Mouse (Mus musculus): Measurements from ENCODE around the gene Arhgap20. TPM values are rescaled to one million over a fixed set of nuclear protein-coding genes. Genes with fewer than 3 reads are reported as not detected.

Gene Arhgap20
- 0.72 TPM in 1 of 4 replicates, not detected in the others for total RNA-seq (2023; ENCODE audit: inconsistent age)

DNA sequence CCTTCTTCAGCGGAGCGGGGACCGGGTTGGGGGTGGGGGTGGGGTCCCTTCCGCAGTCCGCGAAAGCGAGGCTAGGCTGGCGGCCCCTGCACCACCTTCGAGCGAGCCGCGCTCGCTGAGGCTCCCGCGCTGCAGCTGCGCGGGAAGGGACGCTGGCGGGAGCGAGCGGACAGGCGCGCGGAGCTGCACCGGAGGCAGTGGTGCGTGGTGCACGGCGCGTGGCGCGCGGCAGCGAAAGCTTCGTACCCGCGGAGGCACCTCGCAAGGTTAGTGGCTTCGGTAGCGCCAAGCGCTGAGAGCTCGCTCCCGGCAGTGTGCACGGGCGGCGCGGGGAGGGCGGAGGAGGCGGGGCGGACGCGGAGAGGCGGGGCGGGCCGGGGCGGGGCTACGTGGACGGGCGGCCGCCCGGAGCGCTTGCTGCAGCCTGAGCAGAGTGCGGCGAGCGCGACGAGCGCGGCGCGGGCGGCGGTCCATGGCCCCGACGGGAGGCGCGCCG lies at the start of gene Arhgap20:
Gene Arhgap20 (plus strand): TSS at position 417 of the 496 bp plus-strand sequence.

Other genes starting within 250 kb of the Arhgap20 start
- gene Fdx1, start 198.2 kb downstream of the Arhgap20 start, total RNA-seq (2023; ENCODE audit: inconsistent age): 6.7 to 10.2 TPM (median 8.3 TPM) in 4 replicates